Mouse (Mus musculus): ENCODE measurements around the gene Rad21l. TPM values are rescaled to one million over a fixed set of nuclear protein-coding genes. Genes with fewer than 3 reads are reported as not detected.
A peak's percentile ranks its signal among the peaks of the same experiment; 100 is the strongest.

Gene Rad21l
- polyA plus RNA-seq (2015; fragmentation: Nextera tagmentation; extraction: Ambion mirVana) = 0.33 and 0.36 TPM in 2 replicates

GRCm38 (mm10) chr2:151668433-151668832, at the start of gene Rad21l:
Gene Rad21l (minus strand): TSS chr2:151668533.
- Histone ChIP-seq H3K4me1 (peaks cover 8% of the 10 kb centered on the region; the same call in 1 of the 2 replicates), H3K27ac (replicated peaks) (no peak within 1 kb of the TSS), H3K36me3 (no peaks in the 10 kb centered on the region), H3K4me3 (replicated peaks) (no peak within 1 kb of the TSS), H3K9me3 (replicated peaks) (no peaks in the 10 kb centered on the region), H3K9ac (replicated peaks) (no peak within 1 kb of the TSS), H3K27me3 (replicated peaks) (0 out of 2 replicates have a peak, but pooled peaks cover 3% of the 10 kb centered on the region), H3K4me2 (no peak within 1 kb of the TSS)
- ATAC-seq (ENCODE audit: low FRiP score) = no peak
- WGBS = 79% methylated on average over 3 of the region's 3 CpGs

DNA sequence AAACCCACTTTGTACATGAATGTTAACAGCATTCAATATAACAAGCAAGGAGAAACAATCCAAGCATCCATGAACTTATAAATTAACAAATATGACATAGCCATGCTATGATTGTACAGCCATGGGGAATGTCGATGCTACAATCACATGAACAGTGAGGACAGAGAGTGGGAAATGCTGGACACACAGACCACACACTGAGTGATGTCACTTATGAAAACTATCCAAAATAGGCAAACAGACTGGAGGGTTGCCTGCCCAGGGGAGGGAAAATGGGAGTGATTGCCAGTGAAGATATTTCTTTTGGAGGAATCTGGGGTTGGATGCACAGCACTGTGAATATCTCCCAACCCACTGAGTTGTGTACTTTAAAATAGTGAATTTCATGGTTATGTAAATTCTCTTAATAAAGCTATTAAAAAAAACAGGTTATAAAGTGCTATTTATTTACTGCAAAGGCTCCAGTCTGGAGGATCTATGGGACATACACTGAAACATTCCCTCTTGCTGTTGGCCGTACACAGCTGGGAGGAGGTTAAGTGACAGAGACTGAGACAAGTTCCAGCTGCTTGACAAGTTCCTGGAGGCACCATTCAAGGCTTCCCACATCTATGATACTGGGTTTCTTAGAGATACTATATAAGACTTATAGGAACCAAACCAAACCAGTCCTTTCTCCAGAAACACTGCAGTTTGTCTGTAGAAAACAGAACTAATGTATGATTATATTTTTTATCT, 48.2 kb upstream of the Rad21l start:
- H3K4me1 ChIP-seq = no peaks in the 10 kb centered on the region
- H3K9me3 ChIP-seq (replicated peaks) = no peaks in the 10 kb centered on the region
- WGBS = 93% methylated on average over 2 of the region's 2 CpGs
- H3K9ac ChIP-seq (replicated peaks) = no peak overlapping the region
- no peak for ATAC-seq (ENCODE audit: low FRiP score)
- H3K27me3 ChIP-seq (replicated peaks) = no peaks in the 10 kb centered on the region
- no peak overlapping the region for H3K27ac ChIP-seq (replicated peaks)
- H3K4me3 ChIP-seq (replicated peaks) = no peak overlapping the region
- H3K4me2 ChIP-seq = no peak overlapping the region
- H3K36me3 ChIP-seq = peaks cover 60% of the 10 kb centered on the region

GRCm38 (mm10) chr2:151715526-151715925, 47.2 kb upstream of the Rad21l start:
- no peak overlapping the region for H3K27ac ChIP-seq (replicated peaks)
- H3K4me3 ChIP-seq (replicated peaks) = no peak overlapping the region
- H3K9ac ChIP-seq (replicated peaks) = no peak overlapping the region
- H3K4me1 ChIP-seq = no peaks in the 10 kb centered on the region
- no peaks in the 10 kb centered on the region for H3K9me3 ChIP-seq (replicated peaks)
- H3K36me3 ChIP-seq = peaks cover 60% of the 10 kb centered on the region
- whole genome bisulfite sequencing = 96% methylated on average over 4 of the region's 4 CpGs
- no peaks in the 10 kb centered on the region for H3K27me3 ChIP-seq (replicated peaks)
- H3K4me2 ChIP-seq = no peak overlapping the region
- no peak for ATAC-seq (ENCODE audit: low FRiP score)

DNA sequence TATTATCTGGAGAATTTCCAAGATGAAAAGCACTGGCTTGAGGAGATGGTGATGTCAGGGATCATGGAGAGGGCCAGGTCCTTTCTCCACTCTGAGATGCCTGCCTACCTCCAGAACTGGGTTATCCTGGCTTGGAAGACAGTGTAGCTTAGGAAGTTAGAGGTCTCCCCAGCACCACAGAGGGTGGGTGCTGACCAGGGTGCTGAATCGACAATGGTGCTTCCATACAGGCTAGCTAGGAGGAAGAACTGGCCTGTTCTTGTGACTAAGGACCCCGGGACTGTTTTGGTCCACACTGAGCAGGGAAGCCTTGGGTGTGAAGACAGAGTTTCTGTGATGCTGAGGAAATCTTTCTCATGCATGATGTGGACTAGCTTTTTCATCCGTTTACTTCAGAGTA, 44.3 kb upstream of the Rad21l start:
- H3K4me2 ChIP-seq = no peak overlapping the region
- peaks cover 36% of the 10 kb centered on the region for H3K36me3 ChIP-seq
- H3K27ac ChIP-seq (replicated peaks) = no peak overlapping the region
- 43% methylated on average over 3 of the region's 3 CpGs for WGBS
- no peak overlapping the region for H3K9ac ChIP-seq (replicated peaks)
- H3K4me1 ChIP-seq = no peaks in the 10 kb centered on the region
- no peak overlapping the region for H3K4me3 ChIP-seq (replicated peaks)
- ATAC-seq (ENCODE audit: low FRiP score) = no peak
- no peaks in the 10 kb centered on the region for H3K9me3 ChIP-seq (replicated peaks)
- no peaks in the 10 kb centered on the region for H3K27me3 ChIP-seq (replicated peaks)

GRCm38 (mm10) chr2:151702851-151703190, 34.5 kb upstream of the Rad21l start:
- peak; percentile 69 for ATAC-seq (ENCODE audit: low FRiP score)
- H3K27ac ChIP-seq (replicated peaks) = peak overlapping the region; percentile 81
- peak overlapping the region; percentile 86 for H3K4me2 ChIP-seq
- no peaks in the 10 kb centered on the region for H3K27me3 ChIP-seq (replicated peaks)
- H3K4me3 ChIP-seq (replicated peaks) = peak overlapping the region; percentile 93
- peaks cover 26% of the 10 kb centered on the region for H3K4me1 ChIP-seq
- H3K36me3 ChIP-seq = peaks cover 20% of the 10 kb centered on the region
- no peaks in the 10 kb centered on the region for H3K9me3 ChIP-seq (replicated peaks)
- WGBS = 2% methylated on average over 17 of the region's 17 CpGs
- H3K9ac ChIP-seq (replicated peaks) = peak overlapping the region; percentile 89

GRCm38 (mm10) chr2:151702146-151702850, 34.0 kb upstream of the Rad21l start:
- WGBS = under 1% methylated on average over 91 of the region's 97 CpGs
- ATAC-seq (ENCODE audit: low FRiP score) = peak; percentile 90
- H3K9me3 ChIP-seq (replicated peaks) = no peaks in the 10 kb centered on the region
- H3K4me2 ChIP-seq = peak overlapping the region; percentile 86
- peak overlapping the region; percentile 81 for H3K27ac ChIP-seq (replicated peaks)
- H3K9ac ChIP-seq (replicated peaks) = peak overlapping the region; percentile 89
- H3K27me3 ChIP-seq (replicated peaks) = no peaks in the 10 kb centered on the region
- peaks cover 15% of the 10 kb centered on the region for H3K36me3 ChIP-seq
- H3K4me1 ChIP-seq = peaks cover 26% of the 10 kb centered on the region
- peak overlapping the region; percentile 93 for H3K4me3 ChIP-seq (replicated peaks)

GRCm38 (mm10) chr2:151701231-151702145, 33.2 kb upstream of the Rad21l start, which contains the start of gene Tmem74b:
Gene Tmem74b (plus strand): TSS chr2:151702008.
- no peak for ATAC-seq (ENCODE audit: low FRiP score)
- 4% methylated on average over 25 of the region's 25 CpGs for WGBS
- H3K27me3 ChIP-seq (replicated peaks) = no peaks in the 10 kb centered on the region
- peak within 1 kb of the TSS; percentile 89 for H3K9ac ChIP-seq (replicated peaks)
- peaks cover 26% of the 10 kb centered on the region for H3K4me1 ChIP-seq
- peak within 1 kb of the TSS; percentile 86 for H3K4me2 ChIP-seq
- peak within 1 kb of the TSS; percentile 93 for H3K4me3 ChIP-seq (replicated peaks)
- peak within 1 kb of the TSS; percentile 81 for H3K27ac ChIP-seq (replicated peaks)
- peaks cover 7% of the 10 kb centered on the region; the same call in 1 of the 2 replicates for H3K36me3 ChIP-seq
- no peaks in the 10 kb centered on the region for H3K9me3 ChIP-seq (replicated peaks)

DNA sequence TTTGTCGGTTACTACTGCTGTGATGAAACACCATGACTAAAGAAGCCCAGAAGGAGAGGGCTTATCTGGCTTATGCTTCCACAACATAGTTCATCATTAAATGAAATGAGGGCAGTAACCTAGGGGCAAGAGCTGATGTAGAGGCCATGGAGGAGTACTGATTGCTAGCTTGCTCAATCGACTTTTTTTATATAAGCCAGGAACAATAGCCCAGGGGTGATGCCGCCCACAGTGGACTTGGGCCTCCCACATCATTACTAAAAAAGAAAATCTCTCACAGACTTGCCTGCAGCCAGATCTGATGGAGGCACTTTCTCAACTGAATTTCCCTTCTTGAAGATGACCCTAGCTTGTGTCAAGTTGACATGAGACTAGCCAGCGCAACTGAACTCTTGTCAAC, 14.6 kb upstream of the Rad21l start:
- Histone ChIP-seq H3K4me2 (no peak overlapping the region), H3K4me1 (no peaks in the 10 kb centered on the region), H3K27me3 (replicated peaks) (no peaks in the 10 kb centered on the region), H3K27ac (replicated peaks) (no peak overlapping the region), H3K4me3 (replicated peaks) (no peak overlapping the region), H3K9ac (replicated peaks) (no peak overlapping the region), H3K9me3 (replicated peaks) (no peaks in the 10 kb centered on the region), H3K36me3 (no peaks in the 10 kb centered on the region)
- no peak for ATAC-seq (ENCODE audit: low FRiP score)
- WGBS = 92% methylated on average over 4 of the region's 4 CpGs

DNA sequence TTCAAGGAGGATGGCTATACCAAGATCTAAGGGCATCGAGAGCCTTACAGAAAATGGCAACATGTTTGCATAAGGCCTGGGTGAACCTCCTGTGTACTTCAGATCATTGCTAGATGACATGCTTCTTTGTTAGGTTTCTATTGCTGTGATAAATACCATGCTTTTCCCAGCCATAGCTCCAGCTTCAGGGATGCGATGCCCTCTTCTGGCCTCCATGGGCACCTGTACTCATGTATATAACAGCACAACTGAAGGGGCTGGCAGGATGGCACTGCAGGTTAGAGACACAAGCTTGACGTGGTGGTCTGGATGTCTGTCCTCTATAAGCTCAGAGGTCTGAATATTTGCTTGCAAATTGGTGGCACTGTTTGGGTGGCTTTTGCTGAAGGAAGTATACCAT, 14.0 kb upstream of the Rad21l start:
- H3K36me3 ChIP-seq = no peaks in the 10 kb centered on the region
- no peaks in the 10 kb centered on the region for H3K4me1 ChIP-seq
- no peak overlapping the region for H3K9ac ChIP-seq (replicated peaks)
- H3K9me3 ChIP-seq (replicated peaks) = no peaks in the 10 kb centered on the region
- no peak overlapping the region for H3K4me2 ChIP-seq
- peak; percentile 84 for ATAC-seq (ENCODE audit: low FRiP score)
- no peak overlapping the region for H3K27ac ChIP-seq (replicated peaks)
- H3K27me3 ChIP-seq (replicated peaks) = no peaks in the 10 kb centered on the region
- 46% methylated on average over 3 of the region's 3 CpGs for WGBS
- no peak overlapping the region for H3K4me3 ChIP-seq (replicated peaks)

GRCm38 (mm10) chr2:151676234-151676633, 7.9 kb upstream of the Rad21l start:
- H3K9ac ChIP-seq (replicated peaks) = no peak overlapping the region
- H3K27ac ChIP-seq (replicated peaks) = no peak overlapping the region
- H3K27me3 ChIP-seq (replicated peaks) = no peaks in the 10 kb centered on the region
- H3K4me2 ChIP-seq = no peak overlapping the region
- 69% methylated on average over 2 of the region's 2 CpGs for WGBS
- H3K4me3 ChIP-seq (replicated peaks) = no peak overlapping the region
- no peaks in the 10 kb centered on the region for H3K4me1 ChIP-seq
- no peaks in the 10 kb centered on the region for H3K9me3 ChIP-seq (replicated peaks)
- ATAC-seq (ENCODE audit: low FRiP score) = peak; percentile 38; the same call in 1 of the 2 replicates
- no peaks in the 10 kb centered on the region for H3K36me3 ChIP-seq

GRCm38 (mm10) chr2:151670968-151671329, 2.6 kb upstream of the Rad21l start:
- Histone ChIP-seq H3K4me3 (replicated peaks) (no peak overlapping the region), H3K27me3 (replicated peaks) (0 out of 2 replicates have a peak, but pooled peaks cover 3% of the 10 kb centered on the region), H3K36me3 (no peaks in the 10 kb centered on the region), H3K4me2 (no peak overlapping the region), H3K9me3 (replicated peaks) (no peaks in the 10 kb centered on the region), H3K4me1 (peaks cover 8% of the 10 kb centered on the region; the same call in 1 of the 2 replicates), H3K9ac (replicated peaks) (no peak overlapping the region), H3K27ac (replicated peaks) (no peak overlapping the region)
- WGBS = 63% methylated on average over 1 of the region's 1 CpGs
- peak; percentile 53 for ATAC-seq (ENCODE audit: low FRiP score)

Data from neural tube, embryonic 15.5 days (tissue).